Mouse (Mus musculus) intestine, embryonic 15.5 days (tissue): ENCODE results near the gene Agpat4. TPM values are rescaled to one million over a fixed set of nuclear protein-coding genes. Genes with fewer than 3 reads are reported as not detected.
A peak's percentile ranks its signal among the peaks of the same experiment; 100 is the strongest.

Experiments used
- ATAC-seq: fragments of 200-750 bp; cut with Nextera tagmentation; 2 replicates; pipeline ENCODE4 v1.8.0; 2017; ENCODE audit warnings: moderate TSS enrichment, moderate library complexity
- H3K27ac ChIP-seq: fragments of 300-500 bp; sonication (generic); 2 replicates; pipeline ENCODE4 v1.5.1; 2015; ENCODE audit warnings: mild to moderate bottlenecking, inconsistent platforms
- H3K27me3 ChIP-seq: fragments of 300-500 bp; sonication (generic); replicated peaks from 2 replicates; pipeline ENCODE4 v1.6.1; 2015; ENCODE audit warnings: inconsistent platforms
- H3K36me3 ChIP-seq: fragments of 300-500 bp; sonication (generic); 2 replicates; pipeline ENCODE4 v1.6.1; 2015; ENCODE audit warnings: inconsistent platforms
- H3K4me1 ChIP-seq: fragments of 300-500 bp; sonication (generic); replicated peaks from 2 replicates; pipeline ENCODE4 v1.6.1; 2015; ENCODE audit warnings: inconsistent platforms
- H3K4me2 ChIP-seq: fragments of 300-500 bp; sonication (generic); replicated peaks from 2 replicates; pipeline ENCODE4 v1.6.1; 2015; ENCODE audit warnings: mild to moderate bottlenecking, inconsistent platforms
- H3K4me3 ChIP-seq: fragments of 300-500 bp; sonication (generic); replicated peaks from 2 replicates; pipeline ENCODE4 v1.5.1; 2015; ENCODE audit warnings: inconsistent platforms
- H3K9ac ChIP-seq: fragments of 300-500 bp; sonication (generic); 2 replicates; pipeline ENCODE4 v1.6.1; 2015; ENCODE audit warnings: inconsistent platforms
- H3K9me3 ChIP-seq: fragments of 300-500 bp; sonication (generic); 2 replicates; pipeline ENCODE4 v1.6.1; 2016; ENCODE audit warnings: inconsistent platforms
- WGBS: fragments of 180-500 bp; shearing (Covaris S2); methylation state at CpG from one replicate; pipeline ENCODE4 v1.1.7; 2015; 5-methylcytosine and 5-hydroxymethylcytosine counted together
- polyA plus RNA-seq: library from polyadenylated mRNA; unstranded; fragments of >200 nt; fragmentation: Nextera tagmentation; extraction: Ambion mirVana; gene quantifications from 2 replicates; pipeline ENCODE4 v1.2.1, GENCODE M21; 2015

Agpat4 gene
- polyA plus RNA-seq, 1 experiment from 2014 or later: 19.6 TPM

DNA sequence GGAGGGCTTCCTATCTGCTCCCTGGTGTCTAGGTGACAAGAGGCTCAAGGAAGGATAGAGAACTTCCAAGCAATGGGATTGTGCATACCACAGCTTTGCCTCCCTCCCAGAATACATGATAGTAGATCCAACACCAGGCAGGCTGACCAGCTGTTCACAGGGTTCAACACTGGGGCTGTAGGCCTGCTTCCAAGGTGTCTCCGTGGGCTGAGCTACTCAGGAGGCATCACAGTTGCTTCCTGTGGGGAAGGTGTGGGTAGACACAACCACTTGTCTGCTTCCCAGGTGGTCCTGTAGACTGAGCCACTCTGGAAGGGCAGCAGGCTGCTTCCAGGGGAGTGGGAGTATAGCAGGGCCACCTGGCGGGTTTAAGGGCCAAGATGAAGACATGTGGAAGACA, 35.8 kb downstream of the Agpat4 start:
- WGBS: 79% methylated on average over 2 of the region's 2 CpGs
- ATAC-seq: no peak
- no peaks in the 10 kb centered on the region for H3K27me3 ChIP-seq
- no peak overlapping the region for H3K4me2 ChIP-seq
- no peaks in the 10 kb centered on the region for H3K9me3 ChIP-seq
- H3K4me3 ChIP-seq: no peak overlapping the region
- H3K4me1 ChIP-seq: no peaks in the 10 kb centered on the region
- no peaks in the 10 kb centered on the region; the same call in 1 of the 2 replicates for H3K36me3 ChIP-seq
- H3K9ac ChIP-seq: no peak overlapping the region
- H3K27ac ChIP-seq: no peak overlapping the region

GRCm38 (mm10) chr17:12155236-12155635, 36.7 kb downstream of the Agpat4 start:
- Histone ChIP-seq H3K27ac (no peak overlapping the region), H3K9ac (no peak overlapping the region), H3K27me3 (no peaks in the 10 kb centered on the region), H3K4me3 (no peak overlapping the region), H3K36me3 (no peaks in the 10 kb centered on the region; the same call in 1 of the 2 replicates), H3K9me3 (no peaks in the 10 kb centered on the region), H3K4me2 (no peak overlapping the region), H3K4me1 (no peaks in the 10 kb centered on the region)
- ATAC-seq: no peak
- WGBS: 77% methylated on average over 6 of the region's 6 CpGs

DNA sequence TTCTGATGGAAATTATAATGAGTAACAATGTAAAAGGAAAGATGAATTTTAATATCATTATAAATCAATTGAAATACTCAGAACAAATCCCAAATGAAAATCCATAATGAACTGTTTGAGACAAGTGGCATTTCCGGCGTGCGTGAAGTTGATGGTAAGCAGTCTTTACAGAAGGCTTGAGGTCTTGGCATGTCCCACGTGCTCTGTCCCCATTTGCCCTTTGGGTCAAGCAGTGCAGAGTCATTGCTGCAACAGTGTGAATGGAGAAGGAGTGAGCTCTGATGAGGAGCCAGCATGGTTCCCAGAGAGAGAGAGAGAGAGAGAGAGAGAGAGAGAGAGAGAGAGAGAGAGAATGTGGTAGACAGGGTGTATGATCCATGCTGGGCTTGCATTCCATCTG, 37.4 kb downstream of the Agpat4 start:
- Histone ChIP-seq H3K36me3 (no peaks in the 10 kb centered on the region; the same call in 1 of the 2 replicates), H3K9me3 (no peaks in the 10 kb centered on the region), H3K27ac (no peak overlapping the region), H3K4me3 (no peak overlapping the region), H3K9ac (no peak overlapping the region), H3K4me1 (no peaks in the 10 kb centered on the region), H3K4me2 (no peak overlapping the region), H3K27me3 (no peaks in the 10 kb centered on the region)
- ATAC-seq: no peak
- WGBS: 92% methylated on average over 4 of the region's 4 CpGs

GRCm38 (mm10) chr17:12156661-12157060, 38.2 kb downstream of the Agpat4 start:
- H3K4me3 ChIP-seq: no peak overlapping the region
- no peak overlapping the region for H3K4me2 ChIP-seq
- H3K27me3 ChIP-seq: no peaks in the 10 kb centered on the region
- no peak overlapping the region for H3K27ac ChIP-seq
- H3K9ac ChIP-seq: no peak overlapping the region
- ATAC-seq: no peak
- H3K36me3 ChIP-seq: no peaks in the 10 kb centered on the region; the same call in 1 of the 2 replicates
- 88% methylated on average over 3 of the region's 3 CpGs for WGBS
- no peaks in the 10 kb centered on the region for H3K9me3 ChIP-seq
- H3K4me1 ChIP-seq: no peaks in the 10 kb centered on the region

DNA sequence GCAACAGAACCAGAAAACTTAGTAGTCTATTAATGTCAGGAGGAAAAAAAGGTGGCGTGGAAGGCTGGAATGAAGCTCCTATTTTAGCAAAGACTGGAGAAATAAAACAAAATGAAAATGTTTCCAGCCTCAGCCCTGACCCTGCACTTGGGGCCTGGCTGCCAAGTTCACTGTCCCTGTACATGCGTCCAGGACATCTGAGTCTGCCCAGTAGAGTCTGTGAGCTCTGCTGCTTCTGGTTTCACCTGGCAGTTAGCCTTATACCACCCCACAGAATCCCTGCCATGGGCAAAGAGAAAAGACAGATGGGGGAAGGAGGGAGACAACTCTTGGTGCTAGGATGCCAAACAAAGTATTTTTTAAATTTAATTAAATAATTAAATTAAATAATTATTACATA, 38.7 kb downstream of the Agpat4 start:
- 89% methylated on average over 2 of the region's 2 CpGs for WGBS
- no peak overlapping the region for H3K27ac ChIP-seq
- no peaks in the 10 kb centered on the region; the same call in 1 of the 2 replicates for H3K36me3 ChIP-seq
- no peak overlapping the region for H3K9ac ChIP-seq
- no peak overlapping the region for H3K4me3 ChIP-seq
- H3K9me3 ChIP-seq: no peaks in the 10 kb centered on the region
- H3K4me2 ChIP-seq: no peak overlapping the region
- H3K27me3 ChIP-seq: no peaks in the 10 kb centered on the region
- no peaks in the 10 kb centered on the region for H3K4me1 ChIP-seq
- no peak for ATAC-seq

- Histone ChIP-seq H3K27ac (no peak overlapping the region), H3K9ac (no peak overlapping the region), H3K36me3 (no peaks in the 10 kb centered on the region), H3K9me3 (no peaks in the 10 kb centered on the region), H3K27me3 (no peaks in the 10 kb centered on the region), H3K4me3 (no peak overlapping the region), H3K4me1 (peaks cover 7% of the 10 kb centered on the region), H3K4me2 (no peak overlapping the region)
- WGBS: 89% methylated on average over 16 of the region's 16 CpGs
- no peak for ATAC-seq
These were observed 40.9 kb downstream of the Agpat4 start for GRCm38 (mm10) chr17:12159187-12160060.

- H3K4me1 ChIP-seq: peaks cover 7% of the 10 kb centered on the region
- no peak overlapping the region for H3K9ac ChIP-seq
- no peak for ATAC-seq
- no peaks in the 10 kb centered on the region for H3K27me3 ChIP-seq
- 90% methylated on average over 5 of the region's 5 CpGs for WGBS
- no peak overlapping the region for H3K4me2 ChIP-seq
- no peaks in the 10 kb centered on the region for H3K36me3 ChIP-seq
- no peaks in the 10 kb centered on the region for H3K9me3 ChIP-seq
- H3K4me3 ChIP-seq: no peak overlapping the region
- no peak overlapping the region for H3K27ac ChIP-seq
These were observed 41.5 kb downstream of the Agpat4 start for GRCm38 (mm10) chr17:12160061-12160421.

- H3K9me3 ChIP-seq: no peaks in the 10 kb centered on the region
- peaks cover 7% of the 10 kb centered on the region for H3K4me1 ChIP-seq
- H3K27ac ChIP-seq: no peak overlapping the region
- H3K27me3 ChIP-seq: no peaks in the 10 kb centered on the region
- no peak overlapping the region for H3K4me3 ChIP-seq
- H3K9ac ChIP-seq: no peak overlapping the region
- no peaks in the 10 kb centered on the region for H3K36me3 ChIP-seq
- ATAC-seq: no peak
- no peak overlapping the region for H3K4me2 ChIP-seq
- 100% methylated on average over 2 of the region's 2 CpGs for WGBS
These were observed 42.0 kb downstream of the Agpat4 start for GRCm38 (mm10) chr17:12160540-12160939.

DNA sequence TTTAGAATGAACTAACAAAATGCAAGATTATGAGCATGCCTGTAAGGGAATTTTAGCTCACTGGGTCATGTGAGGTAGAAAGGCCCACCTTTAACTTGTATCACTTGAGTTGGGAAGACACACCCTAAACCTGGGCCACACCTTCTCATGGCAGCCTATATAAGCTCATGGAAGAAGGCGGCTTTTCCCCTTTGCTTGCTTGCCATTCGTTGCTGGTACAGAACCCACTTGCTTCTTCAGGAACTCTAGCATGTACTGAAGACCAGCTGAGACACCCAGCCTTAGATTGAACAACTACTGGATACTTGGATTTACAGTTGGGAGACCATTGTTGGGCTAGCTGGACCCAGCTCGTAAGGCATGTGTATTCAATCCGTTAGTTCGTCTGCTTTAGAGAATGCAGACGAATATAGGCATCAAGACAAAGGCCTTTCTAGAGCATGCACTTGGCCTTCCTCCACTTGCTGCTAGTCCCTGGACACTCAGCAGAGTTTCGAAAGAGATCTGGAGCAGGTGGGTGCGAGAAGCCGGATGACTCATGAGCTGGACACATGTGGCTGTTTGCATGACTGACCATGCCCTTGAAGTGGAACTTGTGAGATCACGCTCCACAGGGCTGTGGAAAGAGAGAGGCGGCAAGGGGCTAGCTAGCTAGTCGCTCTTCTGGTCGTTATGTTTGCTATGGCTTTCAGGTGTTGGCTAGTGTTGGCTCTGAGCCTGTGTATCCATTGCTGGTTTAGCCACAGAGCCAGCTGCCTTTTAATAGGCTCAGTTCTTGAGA, 42.7 kb downstream of the Agpat4 start:
- no peak overlapping the region for H3K9ac ChIP-seq
- H3K9me3 ChIP-seq: no peaks in the 10 kb centered on the region
- 92% methylated on average over 13 of the region's 13 CpGs for WGBS
- H3K4me1 ChIP-seq: peaks cover 7% of the 10 kb centered on the region
- H3K27ac ChIP-seq: no peak overlapping the region
- H3K4me2 ChIP-seq: no peak overlapping the region
- ATAC-seq: no peak
- no peaks in the 10 kb centered on the region for H3K27me3 ChIP-seq
- no peak overlapping the region for H3K4me3 ChIP-seq
- H3K36me3 ChIP-seq: no peaks in the 10 kb centered on the region

DNA sequence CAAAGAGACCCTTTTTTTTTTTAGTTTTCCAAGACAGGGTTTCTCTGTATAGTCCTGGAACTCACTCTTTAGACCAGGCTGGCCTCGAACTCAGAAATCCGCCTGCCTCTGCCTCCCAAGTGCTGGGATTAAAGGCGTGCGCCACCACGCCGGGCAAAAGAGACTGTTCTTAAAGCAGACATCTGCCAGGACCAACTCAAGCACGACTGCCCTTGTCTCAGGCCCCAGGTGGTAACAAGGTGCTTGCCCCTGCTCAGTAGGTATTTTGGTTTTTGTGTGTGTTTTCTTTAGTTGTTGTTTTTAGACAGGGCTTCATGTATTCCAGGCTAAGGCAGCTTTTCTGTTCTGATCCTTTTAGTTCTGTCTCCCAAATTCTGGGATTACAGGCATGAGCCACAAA, 43.4 kb downstream of the Agpat4 start:
- H3K4me3 ChIP-seq: no peak overlapping the region
- no peaks in the 10 kb centered on the region for H3K36me3 ChIP-seq
- WGBS: 97% methylated on average over 7 of the region's 7 CpGs
- H3K9me3 ChIP-seq: no peaks in the 10 kb centered on the region
- H3K27ac ChIP-seq: no peak overlapping the region
- no peak overlapping the region for H3K4me2 ChIP-seq
- H3K27me3 ChIP-seq: no peaks in the 10 kb centered on the region
- no peak overlapping the region for H3K9ac ChIP-seq
- peaks cover 7% of the 10 kb centered on the region for H3K4me1 ChIP-seq
- no peak for ATAC-seq

GRCm38 (mm10) chr17:12162824-12163223, 44.3 kb downstream of the Agpat4 start:
- no peak overlapping the region for H3K4me2 ChIP-seq
- H3K9me3 ChIP-seq: no peaks in the 10 kb centered on the region
- no peak for ATAC-seq
- 88% methylated on average over 4 of the region's 4 CpGs for WGBS
- peaks cover 7% of the 10 kb centered on the region for H3K4me1 ChIP-seq
- H3K27me3 ChIP-seq: no peaks in the 10 kb centered on the region
- H3K36me3 ChIP-seq: no peaks in the 10 kb centered on the region
- H3K9ac ChIP-seq: no peak overlapping the region
- H3K27ac ChIP-seq: no peak overlapping the region
- H3K4me3 ChIP-seq: no peak overlapping the region

DNA sequence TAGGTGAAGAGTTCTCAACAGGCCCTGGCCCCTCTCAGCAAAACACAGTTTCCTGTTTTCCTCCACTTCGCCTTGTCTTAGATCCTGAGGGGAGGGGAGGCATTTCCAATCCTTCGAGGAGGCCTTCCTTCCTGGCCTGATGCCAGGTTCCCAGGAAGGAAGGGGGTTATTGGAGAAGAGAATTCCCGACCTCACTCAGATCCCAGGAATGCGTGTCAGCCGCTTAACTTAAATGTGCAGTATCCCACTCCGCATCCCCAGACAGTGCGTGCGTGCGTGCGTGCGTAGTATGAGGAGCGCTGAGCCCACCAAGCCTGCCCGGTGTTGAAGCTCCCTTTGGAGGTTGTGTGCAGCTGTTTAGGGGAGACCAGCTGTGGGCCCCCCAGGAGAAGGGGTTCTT, 44.9 kb downstream of the Agpat4 start:
- Histone ChIP-seq H3K4me1 (peaks cover 11% of the 10 kb centered on the region), H3K9me3 (no peaks in the 10 kb centered on the region), H3K27ac (no peak overlapping the region), H3K4me2 (no peak overlapping the region), H3K27me3 (no peaks in the 10 kb centered on the region), H3K4me3 (no peak overlapping the region), H3K9ac (no peak overlapping the region), H3K36me3 (no peaks in the 10 kb centered on the region)
- 53% methylated on average over 13 of the region's 13 CpGs for WGBS
- peak; percentile 27; the same call in 1 of the 2 replicates for ATAC-seq
